Mouse (Mus musculus) E14TG2a.4 (cell line): ENCODE measurements at regions not wholly inside any gene's neighbourhood (a gene's known extent, or its start where the extent isn't known, plus 50 kb on each side); places are given as distances from the start of the nearest gene placed in this dataset.

Experiments used
- CTCF ChIP-seq: conservative IDR thresholded peaks from 2 replicates; pipeline ENCODE4 v1.5.1; 2014; ENCODE audit warnings: low read length
- NANOG ChIP-seq: IDR thresholded peaks from 2 replicates; pipeline ENCODE4 v1.6.1; 2014; ENCODE audit warnings: borderline replicate concordance, low read length, mixed read lengths

GRCm38 (mm10) chr13:111334258-111335052 lies 79.6 kb downstream of the Actbl2 start:
- TF ChIP-seq CTCF: no peak
- TF ChIP-seq NANOG: no peak
